Mouse (Mus musculus): Measurements from ENCODE around the gene Cer1.
A peak's percentile ranks its signal among the peaks of the same experiment; 100 is the strongest.

Cer1 gene

GRCm38 (mm10) chr4:82874791-82875190, 10.2 kb downstream of the Cer1 start:
- no peak for DNase-seq (ENCODE audit: low spot score)

- no peak for DNase-seq (ENCODE audit: low spot score)
Observed at GRCm38 (mm10) chr4:82872548-82872947, 12.4 kb downstream of the Cer1 start.

GRCm38 (mm10) chr4:82872121-82872520, 12.8 kb downstream of the Cer1 start:
- no peak for DNase-seq (ENCODE audit: low spot score)

- no peak for DNase-seq (ENCODE audit: low spot score)
Observed at GRCm38 (mm10) chr4:82870931-82871330, 14.0 kb downstream of the Cer1 start.

GRCm38 (mm10) chr4:82867731-82868445, 17.1 kb downstream of the Cer1 start:
- no peak for DNase-seq (ENCODE audit: low spot score)

- DNase-seq (ENCODE audit: low spot score) = no peak
Observed at GRCm38 (mm10) chr4:82867111-82867510, 17.8 kb downstream of the Cer1 start.

- DNase-seq (ENCODE audit: low spot score) = no peak
Observed at GRCm38 (mm10) chr4:82864974-82865699, 19.8 kb downstream of the Cer1 start.

GRCm38 (mm10) chr4:82863316-82863715, 21.6 kb downstream of the Cer1 start:
- no peak for DNase-seq (ENCODE audit: low spot score)

GRCm38 (mm10) chr4:82861451-82861850, 23.5 kb downstream of the Cer1 start:
- no peak for DNase-seq (ENCODE audit: low spot score)

- DNase-seq (ENCODE audit: low spot score) = no peak
Observed at GRCm38 (mm10) chr4:82860566-82860965, 24.4 kb downstream of the Cer1 start.

- DNase-seq (ENCODE audit: low spot score) = peak; percentile 84
Observed at GRCm38 (mm10) chr4:82859131-82860125, 25.5 kb downstream of the Cer1 start, which contains the start of gene Zdhhc21. Zdhhc21 (minus strand) TSS chr4:82859958.

- no peak for DNase-seq (ENCODE audit: low spot score)
Observed at GRCm38 (mm10) chr4:82858431-82859010, 26.4 kb downstream of the Cer1 start.

- DNase-seq (ENCODE audit: low spot score) = no peak
Observed at GRCm38 (mm10) chr4:82856986-82857385, 28.0 kb downstream of the Cer1 start.

- no peak for DNase-seq (ENCODE audit: low spot score)
Observed at GRCm38 (mm10) chr4:82853809-82854208, 31.1 kb downstream of the Cer1 start.

GRCm38 (mm10) chr4:82848552-82849234, 36.3 kb downstream of the Cer1 start:
- DNase-seq (ENCODE audit: low spot score) = no peak

- no peak for DNase-seq (ENCODE audit: low spot score)
Observed at GRCm38 (mm10) chr4:82837526-82838240, 47.3 kb downstream of the Cer1 start.
